Comparison of ENCODE assay signal across 8 mouse cellular contexts in genomic region chr8:71441404-71441803, GRCm38 (mm10). TPM values are rescaled to one million over a fixed set of nuclear protein-coding genes. Genes with fewer than 3 reads are reported as not detected.
DNase-seq lines count a peak whose midpoint lies in the region; ATAC-seq and TF ChIP-seq lines count a peak whose summit lies in the region.

No protein-coding gene starts in this region.

- in situ Hi-C loops in Patski (cut with MboI; ENCODE audit: low pct_unique_long_range_greater_than_20kb) = loop anchor here (5.0 kb wide), 1 partner anchor 81 kb away; no protein-coding TSS in a partner anchor

- POLR2A ChIA-PET in Patski (lab: Charles Lee) = no interaction called here

- H3K9me3 ChIP-seq in hindbrain, embryonic 11.5 days (ENCODE audit: control insufficient read depth, low read length) = no peaks in the 10 kb centered on the region
- no peaks in the 10 kb centered on the region for H3K9me3 ChIP-seq in hindbrain, embryonic 13.5 days
- no peaks in the 10 kb centered on the region for H3K9me3 ChIP-seq in neural tube, embryonic 11.5 days (ENCODE audit: control insufficient read depth, low read length)

- no peak overlapping the region for H3K4me2 ChIP-seq in hindbrain, embryonic 11.5 days (replicated peaks; ENCODE audit: low read depth, low read length)
- no peak overlapping the region for H3K4me2 ChIP-seq in hindbrain, embryonic 13.5 days
- H3K4me2 ChIP-seq in neural tube, embryonic 11.5 days (ENCODE audit: low read depth) = no peak overlapping the region

- no peak overlapping the region for H3K9ac ChIP-seq in hindbrain, embryonic 11.5 days (ENCODE audit: low read depth, low read length)
- no peak overlapping the region for H3K9ac ChIP-seq in hindbrain, embryonic 13.5 days
- no peak overlapping the region for H3K9ac ChIP-seq in neural tube, embryonic 11.5 days (ENCODE audit: low read length)

- no peak for ATAC-seq in hindbrain, embryonic 11.5 days (ENCODE audit: low FRiP score)
- ATAC-seq in hindbrain, embryonic 13.5 days (ENCODE audit: low FRiP score) = no peak
- no peak for ATAC-seq in Patski
- ATAC-seq in neural tube, embryonic 11.5 days (ENCODE audit: insufficient read depth, low FRiP score, low TSS enrichment) = no peak

- no peaks in the 10 kb centered on the region for H3K4me1 ChIP-seq in hindbrain, embryonic 11.5 days (replicated peaks; ENCODE audit: control insufficient read depth, insufficient read depth, low read length)
- no peaks in the 10 kb centered on the region for H3K4me1 ChIP-seq in hindbrain, embryonic 13.5 days (replicated peaks)
- no peaks in the 10 kb centered on the region for H3K4me1 ChIP-seq in neural tube, embryonic 11.5 days (ENCODE audit: control insufficient read depth, insufficient read depth, low read length)

- no peak for TF ChIP-seq CTCF in Patski (IDR thresholded peaks at IDR 0.05)

- peak; percentile 81 for DNase-seq in hindbrain, embryonic 11.5 days (ENCODE audit: low spot score)
- peak; percentile 82 to 84 for DNase-seq in B cell, adult 2 months
- DNase-seq in Patski (ENCODE audit: low read depth, low spot score) = peak; percentile 15
- DNase-seq in embryo, embryonic 10 days (ENCODE audit: low spot score) = peak; percentile 76
- peak; percentile 50 for DNase-seq in large intestine, adult 2 months (ENCODE audit: low read depth, low spot score)
- peak; percentile 64 for DNase-seq in neural tube, embryonic 11.5 days (ENCODE audit: low spot score)
- no peak for DNase-seq in layer of hippocampus, postnatal 14 days (ENCODE audit: low spot score in 2 of 2)

- no peaks in the 10 kb centered on the region for H3K27me3 ChIP-seq in hindbrain, embryonic 11.5 days (ENCODE audit: control insufficient read depth, insufficient read depth, low read length)
- H3K27me3 ChIP-seq in hindbrain, embryonic 13.5 days = peaks cover 13% of the 10 kb centered on the region
- H3K27me3 ChIP-seq in Patski = peaks cover 9% of the 10 kb centered on the region
- no peaks in the 10 kb centered on the region for H3K27me3 ChIP-seq in neural tube, embryonic 11.5 days (ENCODE audit: control insufficient read depth, insufficient read depth, low read length)

- WGBS in hindbrain, embryonic 11.5 days = 2% methylated on average over 7 of the region's 7 CpGs
- under 1% methylated on average over 7 of the region's 7 CpGs for WGBS in hindbrain, embryonic 13.5 days
- 2% methylated on average over 7 of the region's 7 CpGs for WGBS in large intestine, adult 2 months
- 1% methylated on average over 7 of the region's 7 CpGs for WGBS in neural tube, embryonic 11.5 days

- H3K27ac ChIP-seq in hindbrain, embryonic 11.5 days (ENCODE audit: low read depth, low read length) = no peak overlapping the region
- no peak overlapping the region for H3K27ac ChIP-seq in hindbrain, embryonic 13.5 days
- H3K27ac ChIP-seq in neural tube, embryonic 11.5 days (ENCODE audit: low read depth, low read length) = no peak overlapping the region

- CTCF ChIA-PET in Patski (lab: Charles Lee) = interaction anchor here (0.7 to 4.1 kb wide), 8 partner anchors 16 to 89 kb away, joined by 3 to 29 read pairs (median 6); partner anchors contain the start of genes Abhd8 and Mrpl34

- H3K36me3 ChIP-seq in hindbrain, embryonic 11.5 days (ENCODE audit: control insufficient read depth, insufficient read depth, low read length) = no peaks in the 10 kb centered on the region
- no peaks in the 10 kb centered on the region for H3K36me3 ChIP-seq in hindbrain, embryonic 13.5 days
- no peaks in the 10 kb centered on the region for H3K36me3 ChIP-seq in neural tube, embryonic 11.5 days (ENCODE audit: control insufficient read depth, insufficient read depth, low read length)

- no peak overlapping the region for H3K4me3 ChIP-seq in hindbrain, embryonic 11.5 days (ENCODE audit: low read depth, low read length)
- no peak overlapping the region for H3K4me3 ChIP-seq in hindbrain, embryonic 13.5 days
- no peak overlapping the region for H3K4me3 ChIP-seq in neural tube, embryonic 11.5 days (ENCODE audit: low read depth, low read length)

RNA-seq across cellular contexts. Expression of gene Abhd8, which starts 22.1 kb away (rescaled TPM):
- 38.5 and 40.0 TPM in 2 replicates for polyA plus RNA-seq in hindbrain, embryonic 11.5 days (2014; fragmentation: Nextera tagmentation; extraction: Ambion mirVana)
- 127 and 136 TPM in 2 replicates for polyA plus RNA-seq in hindbrain, embryonic 13.5 days (2015; fragmentation: Nextera tagmentation; extraction: Ambion mirVana)
- polyA plus RNA-seq in Patski (2021) = 73.0 TPM
- polyA plus RNA-seq in large intestine, adult 2 months (2012; rRNA removed) = 16.8 and 18.8 TPM in 2 replicates
- 60.7 and 63.4 TPM in 2 replicates for polyA plus RNA-seq in neural tube, embryonic 11.5 days (2014; fragmentation: Nextera tagmentation; extraction: Ambion mirVana)
- total RNA-seq in layer of hippocampus, postnatal 14 days (2021) = 100 to 1,000 TPM; 179 to 181 TPM

RNA-seq across cellular contexts. Expression of gene Mrpl34, which starts 23.4 kb away (rescaled TPM):
- 231 and 239 TPM in 2 replicates for polyA plus RNA-seq in hindbrain, embryonic 11.5 days (2014; fragmentation: Nextera tagmentation; extraction: Ambion mirVana)
- polyA plus RNA-seq in hindbrain, embryonic 13.5 days (2015; fragmentation: Nextera tagmentation; extraction: Ambion mirVana) = 222 and 230 TPM in 2 replicates
- 81.5 TPM for polyA plus RNA-seq in Patski (2021)
- polyA plus RNA-seq in large intestine, adult 2 months (2012; rRNA removed) = 94.1 and 124 TPM in 2 replicates
- polyA plus RNA-seq in neural tube, embryonic 11.5 days (2014; fragmentation: Nextera tagmentation; extraction: Ambion mirVana) = 196 and 205 TPM in 2 replicates
- 10 to 100 TPM; 52.6 to 62.7 TPM for total RNA-seq in layer of hippocampus, postnatal 14 days (2021)

RNA-seq across cellular contexts. Expression of gene Dda1, which starts 27.6 kb away (rescaled TPM):
- 143 and 155 TPM in 2 replicates for polyA plus RNA-seq in hindbrain, embryonic 11.5 days (2014; fragmentation: Nextera tagmentation; extraction: Ambion mirVana)
- 212 and 214 TPM in 2 replicates for polyA plus RNA-seq in hindbrain, embryonic 13.5 days (2015; fragmentation: Nextera tagmentation; extraction: Ambion mirVana)
- polyA plus RNA-seq in Patski (2021) = 67.8 TPM
- 78.5 and 80.9 TPM in 2 replicates for polyA plus RNA-seq in large intestine, adult 2 months (2012; rRNA removed)
- polyA plus RNA-seq in neural tube, embryonic 11.5 days (2014; fragmentation: Nextera tagmentation; extraction: Ambion mirVana) = 162 and 170 TPM in 2 replicates
- 100 to 1,000 TPM; 104 to 110 TPM for total RNA-seq in layer of hippocampus, postnatal 14 days (2021)

RNA-seq across cellular contexts. Expression of gene Ankle1, which starts 35.6 kb away (rescaled TPM):
- 14.4 and 20.8 TPM in 2 replicates for polyA plus RNA-seq in hindbrain, embryonic 11.5 days (2014; fragmentation: Nextera tagmentation; extraction: Ambion mirVana)
- 9.5 and 10.3 TPM in 2 replicates for polyA plus RNA-seq in hindbrain, embryonic 13.5 days (2015; fragmentation: Nextera tagmentation; extraction: Ambion mirVana)
- 9.0 TPM for polyA plus RNA-seq in Patski (2021)
- 17.0 and 24.2 TPM in 2 replicates for polyA plus RNA-seq in large intestine, adult 2 months (2012; rRNA removed)
- 18.1 and 18.4 TPM in 2 replicates for polyA plus RNA-seq in neural tube, embryonic 11.5 days (2014; fragmentation: Nextera tagmentation; extraction: Ambion mirVana)
- 1 to 10 TPM in 1 of 2 experiments, under 1 TPM in 1; 0.60 to 1.7 TPM for total RNA-seq in layer of hippocampus, postnatal 14 days (2021)

RNA-seq across cellular contexts. Expression of gene Ano8, which starts 44.4 kb away (rescaled TPM):
- polyA plus RNA-seq in hindbrain, embryonic 11.5 days (2014; fragmentation: Nextera tagmentation; extraction: Ambion mirVana) = 5.1 and 5.8 TPM in 2 replicates
- polyA plus RNA-seq in hindbrain, embryonic 13.5 days (2015; fragmentation: Nextera tagmentation; extraction: Ambion mirVana) = 6.6 and 7.1 TPM in 2 replicates
- 38.2 TPM for polyA plus RNA-seq in Patski (2021)
- 7.3 and 8.9 TPM in 2 replicates for polyA plus RNA-seq in large intestine, adult 2 months (2012; rRNA removed)
- 5.6 and 6.3 TPM in 2 replicates for polyA plus RNA-seq in neural tube, embryonic 11.5 days (2014; fragmentation: Nextera tagmentation; extraction: Ambion mirVana)
- total RNA-seq in layer of hippocampus, postnatal 14 days (2021) = 10 to 100 TPM; 60.1 to 62.4 TPM

Comparison
In these comparisons a context has a peak if more than half of its experiments do, and no peak if none do; other contexts are left out.
1. DNase-seq: peak in hindbrain, embryonic 11.5 days (single experiment), B cell, adult 2 months (2 of 2), Patski (single experiment), embryo, embryonic 10 days (single experiment), large intestine, adult 2 months (single experiment) and neural tube, embryonic 11.5 days (single experiment); none in layer of hippocampus, postnatal 14 days (0 of 2).